Mouse (Mus musculus): ENCODE results near the gene Cep131. TPM values are rescaled to one million over a fixed set of nuclear protein-coding genes. Genes with fewer than 3 reads are reported as not detected.
A peak's percentile ranks its signal among the peaks of the same experiment; 100 is the strongest.

Gene Cep131
- total and polyA plus RNA-seq, 2 experiments = 1.9 to 2.3 TPM

DNA sequence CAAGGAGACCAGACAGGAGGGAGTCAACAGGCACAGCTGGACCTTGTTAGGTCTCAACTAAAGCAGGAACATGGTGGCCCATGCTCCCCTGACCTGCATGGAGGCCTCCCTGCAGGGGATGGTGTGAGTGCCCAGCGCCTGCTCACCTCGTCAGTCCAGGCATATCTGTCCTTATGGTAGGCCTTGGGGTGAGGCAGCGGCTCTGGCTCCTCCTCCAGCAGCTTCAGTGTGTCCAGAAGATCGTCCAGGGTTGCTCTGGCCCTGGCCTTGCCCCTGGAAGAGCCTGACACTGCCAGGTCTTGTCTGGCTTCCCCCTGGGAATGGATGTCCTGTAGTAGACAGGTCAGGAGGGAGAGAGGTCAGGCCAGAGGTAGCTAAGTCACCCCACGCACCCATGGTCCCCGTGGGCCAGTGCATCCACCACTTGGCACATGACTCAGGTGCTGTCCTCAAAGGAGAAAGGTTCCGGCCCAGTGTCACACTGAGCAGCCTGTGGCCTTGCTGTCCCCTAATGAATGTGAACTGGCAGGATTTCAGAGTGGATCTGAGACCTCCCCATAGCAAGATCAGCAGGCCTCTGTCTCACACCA lies 14.8 kb downstream of the Cep131 start:
- Histone ChIP-seq H3K9ac (ENCODE audit: low read depth, low read length) (no peak overlapping the region), H3K27ac (replicated peaks; ENCODE audit: insufficient read depth, low read depth, low read length) (no peak overlapping the region), H3K4me1 (ENCODE audit: control insufficient read depth, insufficient read depth, low read length) (no peaks in the 10 kb centered on the region), H3K27me3 (ENCODE audit: control insufficient read depth, insufficient read depth, low read length) (no peaks in the 10 kb centered on the region), H3K36me3 (ENCODE audit: control insufficient read depth, insufficient read depth, low read length) (no peaks in the 10 kb centered on the region; the same call in 1 of the 2 replicates), H3K79me2 (ENCODE audit: control insufficient read depth, insufficient read depth, low read length) (no peaks in the 10 kb centered on the region), H3K4me3 (ENCODE audit: insufficient read depth, low read depth, low read length) (no peak overlapping the region)
- no peak for DNase-seq (ENCODE audit: extremely low read depth, low read depth, low spot score)
- TF ChIP-seq POLR2A (IDR thresholded peaks at IDR 0.05; ENCODE audit: extremely low read depth, insufficient read depth, low read length) = no peak
- TF ChIP-seq CTCF (IDR thresholded peaks at IDR 0.05; ENCODE audit: low read depth, low read length) = no peak
- 93% methylated on average over 7 of the region's 7 CpGs for WGBS

GRCm38 (mm10) chr11:120071065-120071464 lies 15.6 kb downstream of the Cep131 start:
- no peak overlapping the region for H3K9ac ChIP-seq (ENCODE audit: low read depth, low read length)
- no peaks in the 10 kb centered on the region for H3K27me3 ChIP-seq (ENCODE audit: control insufficient read depth, insufficient read depth, low read length)
- H3K4me1 ChIP-seq (ENCODE audit: control insufficient read depth, insufficient read depth, low read length) = no peaks in the 10 kb centered on the region
- DNase-seq (ENCODE audit: extremely low read depth, low read depth, low spot score) = no peak
- H3K4me3 ChIP-seq (ENCODE audit: insufficient read depth, low read depth, low read length) = no peak overlapping the region
- H3K36me3 ChIP-seq (ENCODE audit: control insufficient read depth, insufficient read depth, low read length) = no peaks in the 10 kb centered on the region
- H3K27ac ChIP-seq (replicated peaks; ENCODE audit: insufficient read depth, low read depth, low read length) = no peak overlapping the region
- H3K79me2 ChIP-seq (ENCODE audit: control insufficient read depth, insufficient read depth, low read length) = no peaks in the 10 kb centered on the region
- 78% methylated on average over 12 of the region's 12 CpGs for WGBS
- TF ChIP-seq CTCF (IDR thresholded peaks at IDR 0.05; ENCODE audit: low read depth, low read length) = no peak
- no peak for TF ChIP-seq POLR2A (IDR thresholded peaks at IDR 0.05; ENCODE audit: extremely low read depth, insufficient read depth, low read length)

DNA sequence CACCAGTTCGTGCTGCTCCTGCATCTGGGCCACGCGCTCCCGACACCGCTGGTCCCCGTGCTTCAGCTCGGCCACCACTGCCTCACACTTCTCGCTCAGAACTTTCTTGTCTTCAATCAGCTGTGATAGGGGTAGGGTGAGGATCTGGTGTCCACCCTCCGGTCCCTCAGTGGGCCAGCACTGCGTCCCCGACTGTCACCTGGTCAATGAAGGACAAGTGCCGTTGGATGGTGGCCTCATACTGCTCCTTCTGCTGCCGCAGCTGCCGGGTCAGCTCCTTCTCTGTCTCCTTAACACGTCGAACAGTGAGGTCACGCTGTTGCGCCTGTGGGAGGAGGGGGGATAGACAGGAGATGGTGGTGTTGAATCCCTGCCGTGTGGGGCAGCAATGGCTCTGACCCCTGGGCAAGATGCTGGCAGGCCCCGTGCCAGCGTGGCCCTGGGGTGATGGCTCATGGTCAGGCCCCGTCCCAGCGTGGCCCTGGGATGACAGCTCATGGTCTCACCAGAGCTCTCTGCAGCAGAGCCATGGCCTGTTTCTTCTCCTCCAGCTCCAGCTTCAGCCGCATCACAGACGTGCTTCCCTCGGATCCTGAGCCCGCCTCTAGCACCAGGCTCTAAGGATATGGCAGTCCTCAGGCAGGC lies 16.2 kb downstream of the Cep131 start:
- DNase-seq (ENCODE audit: extremely low read depth, low read depth, low spot score) = no peak
- Histone ChIP-seq H3K4me1 (ENCODE audit: control insufficient read depth, insufficient read depth, low read length) (no peaks in the 10 kb centered on the region), H3K9ac (ENCODE audit: low read depth, low read length) (no peak overlapping the region), H3K27me3 (ENCODE audit: control insufficient read depth, insufficient read depth, low read length) (no peaks in the 10 kb centered on the region), H3K4me3 (ENCODE audit: insufficient read depth, low read depth, low read length) (no peak overlapping the region), H3K27ac (replicated peaks; ENCODE audit: insufficient read depth, low read depth, low read length) (no peak overlapping the region), H3K79me2 (ENCODE audit: control insufficient read depth, insufficient read depth, low read length) (no peaks in the 10 kb centered on the region), H3K36me3 (ENCODE audit: control insufficient read depth, insufficient read depth, low read length) (no peaks in the 10 kb centered on the region)
- WGBS = 98% methylated on average over 26 of the region's 27 CpGs
- no peak for TF ChIP-seq POLR2A (IDR thresholded peaks at IDR 0.05; ENCODE audit: extremely low read depth, insufficient read depth, low read length)
- no peak for TF ChIP-seq CTCF (IDR thresholded peaks at IDR 0.05; ENCODE audit: low read depth, low read length)

- no peak for DNase-seq (ENCODE audit: extremely low read depth, low read depth, low spot score)
- no peak overlapping the region for H3K27ac ChIP-seq (replicated peaks; ENCODE audit: insufficient read depth, low read depth, low read length)
- no peaks in the 10 kb centered on the region for H3K79me2 ChIP-seq (ENCODE audit: control insufficient read depth, insufficient read depth, low read length)
- no peak overlapping the region for H3K4me3 ChIP-seq (ENCODE audit: insufficient read depth, low read depth, low read length)
- H3K4me1 ChIP-seq (ENCODE audit: control insufficient read depth, insufficient read depth, low read length) = no peaks in the 10 kb centered on the region
- WGBS = 87% methylated on average over 11 of the region's 11 CpGs
- no peaks in the 10 kb centered on the region for H3K27me3 ChIP-seq (ENCODE audit: control insufficient read depth, insufficient read depth, low read length)
- H3K36me3 ChIP-seq (ENCODE audit: control insufficient read depth, insufficient read depth, low read length) = no peaks in the 10 kb centered on the region
- TF ChIP-seq POLR2A (IDR thresholded peaks at IDR 0.05; ENCODE audit: extremely low read depth, insufficient read depth, low read length) (no peak), CTCF (IDR thresholded peaks at IDR 0.05; ENCODE audit: low read depth, low read length) (no peak)
- H3K9ac ChIP-seq (ENCODE audit: low read depth, low read length) = no peak overlapping the region
Observed at GRCm38 (mm10) chr11:120069261-120069660, 17.4 kb downstream of the Cep131 start.

GRCm38 (mm10) chr11:120067834-120068233 lies 18.8 kb downstream of the Cep131 start:
- no peaks in the 10 kb centered on the region for H3K27me3 ChIP-seq (ENCODE audit: control insufficient read depth, insufficient read depth, low read length)

DNA sequence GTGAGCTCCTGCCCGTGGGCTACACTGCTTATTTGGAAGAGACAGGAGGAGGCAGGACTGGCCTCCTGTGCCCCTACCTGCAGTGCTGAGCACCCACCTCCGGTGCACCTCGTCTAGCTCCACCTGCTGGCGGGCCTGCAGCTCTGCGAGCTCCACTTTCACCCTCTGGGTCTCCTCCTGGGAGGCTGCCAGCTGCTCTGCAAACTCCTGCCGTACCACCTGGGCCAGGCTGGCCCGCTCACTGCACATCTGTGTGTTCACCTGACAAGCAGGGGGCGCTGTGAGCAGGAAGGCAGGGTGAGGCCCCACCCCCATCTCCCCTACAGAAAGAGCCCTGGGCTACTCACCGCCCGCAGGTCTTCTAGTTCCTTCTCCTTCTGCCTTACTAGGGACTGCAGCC lies 21.3 kb downstream of the Cep131 start:
- Histone ChIP-seq H3K9ac (ENCODE audit: low read depth, low read length) (no peak overlapping the region), H3K4me1 (ENCODE audit: control insufficient read depth, insufficient read depth, low read length) (no peaks in the 10 kb centered on the region), H3K36me3 (ENCODE audit: control insufficient read depth, insufficient read depth, low read length) (no peaks in the 10 kb centered on the region), H3K27me3 (ENCODE audit: control insufficient read depth, insufficient read depth, low read length) (no peaks in the 10 kb centered on the region), H3K79me2 (ENCODE audit: control insufficient read depth, insufficient read depth, low read length) (no peaks in the 10 kb centered on the region), H3K27ac (replicated peaks; ENCODE audit: insufficient read depth, low read depth, low read length) (no peak overlapping the region), H3K4me3 (ENCODE audit: insufficient read depth, low read depth, low read length) (no peak overlapping the region)
- WGBS = 49% methylated on average over 10 of the region's 10 CpGs
- TF ChIP-seq POLR2A (IDR thresholded peaks at IDR 0.05; ENCODE audit: extremely low read depth, insufficient read depth, low read length) (no peak), CTCF (IDR thresholded peaks at IDR 0.05; ENCODE audit: low read depth, low read length) (peak; percentile 84)
- no peak for DNase-seq (ENCODE audit: extremely low read depth, low read depth, low spot score)

More at GRCm38 (mm10) chr11:120067834-120068233, 18.8 kb downstream of the Cep131 start:
- WGBS = 90% methylated on average over 17 of the region's 17 CpGs
- Histone ChIP-seq H3K4me3 (ENCODE audit: insufficient read depth, low read depth, low read length) (no peak overlapping the region), H3K27ac (replicated peaks; ENCODE audit: insufficient read depth, low read depth, low read length) (no peak overlapping the region), H3K36me3 (ENCODE audit: control insufficient read depth, insufficient read depth, low read length) (no peaks in the 10 kb centered on the region), H3K79me2 (ENCODE audit: control insufficient read depth, insufficient read depth, low read length) (no peaks in the 10 kb centered on the region), H3K4me1 (ENCODE audit: control insufficient read depth, insufficient read depth, low read length) (no peaks in the 10 kb centered on the region), H3K9ac (ENCODE audit: low read depth, low read length) (no peak overlapping the region)
- DNase-seq (ENCODE audit: extremely low read depth, low read depth, low spot score) = no peak
- TF ChIP-seq POLR2A (IDR thresholded peaks at IDR 0.05; ENCODE audit: extremely low read depth, insufficient read depth, low read length) = no peak
- no peak for TF ChIP-seq CTCF (IDR thresholded peaks at IDR 0.05; ENCODE audit: low read depth, low read length)

Measured in liver, adult 2 months (tissue).